Mouse (Mus musculus) CD4-positive helper T cell, adult 2 months (primary cell): ENCODE data around the gene Tmem51.
"Not testable (repeated sequence)": the region's sequence is repeated elsewhere in the genome, so short reads cannot be mapped to it uniquely, and the experiment has no call there.

Experiments
- DNase-seq: peaks from one replicate; pipeline ENCODE4 v3.0.0-alpha.2; 2012; ENCODE audit warnings: low read depth, missing footprints, low spot score

Tmem51 gene

GRCm38 (mm10) chr4:142060455-142061378 is 23.4 kb downstream of the Tmem51 start:
- DNase-seq, result no peak

GRCm38 (mm10) chr4:142059841-142060193 is 24.3 kb downstream of the Tmem51 start:
- DNase-seq, result no peak

- no peak for DNase-seq
These were observed 24.8 kb downstream of the Tmem51 start for GRCm38 (mm10) chr4:142059113-142059840.

GRCm38 (mm10) chr4:142057529-142058216 is 26.4 kb downstream of the Tmem51 start:
- no peak for DNase-seq

GRCm38 (mm10) chr4:142055600-142055999 is 28.5 kb downstream of the Tmem51 start:
- no peak for DNase-seq

- no peak for DNase-seq
These were observed 29.5 kb downstream of the Tmem51 start for GRCm38 (mm10) chr4:142054580-142054979.

GRCm38 (mm10) chr4:142053661-142054448 is 30.2 kb downstream of the Tmem51 start:
- no peak for DNase-seq

GRCm38 (mm10) chr4:142053261-142053660 is 30.8 kb downstream of the Tmem51 start:
- DNase-seq, result no peak

- no peak for DNase-seq
These were observed 31.5 kb downstream of the Tmem51 start for GRCm38 (mm10) chr4:142052391-142053132.

- DNase-seq, result not testable (repeated sequence)
These were observed 32.2 kb downstream of the Tmem51 start for GRCm38 (mm10) chr4:142051883-142052282.

- no peak for DNase-seq
These were observed 34.1 kb downstream of the Tmem51 start for GRCm38 (mm10) chr4:142049963-142050362.

GRCm38 (mm10) chr4:142048391-142048790 is 35.7 kb downstream of the Tmem51 start:
- DNase-seq, result no peak

- no peak for DNase-seq
These were observed 37.1 kb downstream of the Tmem51 start for GRCm38 (mm10) chr4:142047005-142047404.

GRCm38 (mm10) chr4:142046496-142046895 is 37.6 kb downstream of the Tmem51 start:
- DNase-seq, result no peak

- no peak for DNase-seq
These were observed 38.4 kb downstream of the Tmem51 start for GRCm38 (mm10) chr4:142045595-142046163.

GRCm38 (mm10) chr4:142044452-142044851 is 39.7 kb downstream of the Tmem51 start:
- no peak for DNase-seq

- DNase-seq, result no peak
These were observed 44.3 kb downstream of the Tmem51 start for GRCm38 (mm10) chr4:142039662-142040353.

- DNase-seq, result no peak
These were observed 46.2 kb downstream of the Tmem51 start for GRCm38 (mm10) chr4:142037897-142038296.

GRCm38 (mm10) chr4:142028533-142028932 is 55.6 kb downstream of the Tmem51 start:
- no peak for DNase-seq

GRCm38 (mm10) chr4:142026965-142027364 is 57.1 kb downstream of the Tmem51 start:
- DNase-seq, result no peak
